Mouse (Mus musculus): ENCODE data around the gene Kcnd1. TPM values are rescaled to one million over a fixed set of nuclear protein-coding genes. Genes with fewer than 3 reads are reported as not detected.
"Not testable (repeated sequence)": the region's sequence is repeated elsewhere in the genome, so short reads cannot be mapped to it uniquely, and the experiment has no call there.

Kcnd1 gene
- 1 to 10 TPM; 8.0 to 9.5 TPM for total RNA-seq (2021)

- DNase-seq (ENCODE audit: extremely low spot score in 1 of 2, low spot score in 1 of 2) = peak; percentile 21 to 29
Observed at GRCm38 (mm10) chrX:7821865-7822779, at the start of gene Kcnd1. Gene Kcnd1 (plus strand): TSS chrX:7822289.

GRCm38 (mm10) chrX:7772766-7773165 lies 49.3 kb upstream of the Kcnd1 start:
- DNase-seq (ENCODE audit: extremely low spot score in 1 of 2, low spot score in 1 of 2) = no peak

GRCm38 (mm10) chrX:7775501-7776205 lies 46.4 kb upstream of the Kcnd1 start:
- no peak for DNase-seq (ENCODE audit: extremely low spot score in 1 of 2, low spot score in 1 of 2)

- DNase-seq (ENCODE audit: extremely low spot score in 1 of 2, low spot score in 1 of 2) = peak in 1 of 2 experiments; percentile 70
Observed at GRCm38 (mm10) chrX:7776329-7777082, 45.6 kb upstream of the Kcnd1 start.

DNA sequence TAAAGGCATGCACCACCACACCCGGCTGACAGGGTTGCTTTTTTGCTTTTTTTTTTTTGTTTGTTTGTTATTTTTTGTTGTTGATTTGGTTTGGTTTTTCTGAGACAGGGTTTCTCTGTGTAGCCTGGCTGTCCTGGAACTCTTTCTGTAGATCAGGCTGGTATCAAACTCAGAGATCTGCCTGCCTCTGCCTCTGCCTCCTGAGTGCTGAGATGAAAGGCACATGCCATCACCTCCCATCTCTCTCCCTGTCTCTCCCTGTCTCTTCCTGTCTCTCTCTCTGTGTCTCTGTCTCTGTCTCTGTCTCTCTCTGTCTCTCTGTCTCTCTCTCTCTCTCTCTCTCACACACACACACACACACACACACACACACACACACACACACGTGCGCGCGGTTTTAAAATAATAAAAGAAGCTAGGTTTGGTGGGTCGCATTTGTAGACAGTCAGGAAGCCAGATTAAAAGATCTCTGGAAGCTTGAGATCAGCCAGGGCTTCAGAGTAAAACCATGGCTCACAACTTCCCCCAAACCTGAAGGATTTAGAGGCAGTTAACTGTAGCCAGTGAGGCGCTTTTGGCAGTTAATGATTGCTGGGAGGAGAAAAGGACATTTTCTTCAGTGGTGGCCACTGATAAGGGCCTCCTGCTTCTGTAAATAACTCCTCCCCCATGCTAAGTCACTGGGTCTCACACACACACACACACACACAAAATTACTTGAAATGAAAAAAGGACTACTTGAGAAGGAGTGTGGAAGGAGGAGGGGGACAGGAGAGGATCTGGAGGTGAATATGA lies 43.4 kb upstream of the Kcnd1 start:
- DNase-seq (ENCODE audit: extremely low spot score in 1 of 2, low spot score in 1 of 2) = no peak

DNA sequence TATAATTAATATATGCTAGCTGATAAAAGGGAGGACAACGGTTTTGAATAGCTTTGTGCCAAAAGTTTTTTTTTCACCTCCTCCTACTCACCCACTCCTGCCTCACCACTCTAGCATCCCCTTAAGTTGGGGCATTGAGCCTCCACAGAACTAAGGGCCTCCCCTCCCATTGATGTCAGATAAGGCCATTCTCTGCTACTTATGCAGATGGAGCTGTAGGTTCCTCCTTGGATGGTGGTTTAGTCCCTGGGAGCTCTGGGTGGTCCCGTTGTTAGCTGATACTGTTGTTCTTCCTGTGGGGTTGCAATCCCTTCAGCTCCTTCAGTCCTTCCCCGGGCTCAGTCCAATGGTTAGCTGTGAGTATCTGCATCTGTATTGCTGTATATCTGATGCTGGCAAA lies 42.8 kb upstream of the Kcnd1 start:
- DNase-seq (ENCODE audit: extremely low spot score in 1 of 2, low spot score in 1 of 2) = no peak

DNA sequence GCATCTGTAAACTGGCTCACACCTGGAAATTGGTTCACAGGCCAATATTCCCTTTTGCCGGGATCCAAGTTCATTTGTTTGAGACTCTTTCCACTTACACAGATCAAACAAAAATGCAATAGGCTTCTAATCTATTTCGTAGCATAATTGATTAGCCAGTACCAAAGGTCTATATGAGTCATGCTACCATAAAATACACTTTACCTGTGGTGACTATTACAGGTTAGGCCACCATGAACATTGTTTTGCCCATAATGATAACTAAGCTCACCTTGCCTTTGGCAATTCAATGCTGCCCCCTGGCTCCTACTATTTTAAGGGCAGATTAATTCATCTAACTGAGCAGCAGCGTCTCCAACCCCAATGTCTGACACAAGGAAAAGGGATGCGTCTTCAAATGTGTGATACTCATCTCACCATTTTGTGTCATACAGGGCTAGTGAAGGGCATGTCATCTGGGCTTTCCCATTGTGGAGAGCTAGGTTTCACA lies 39.4 kb upstream of the Kcnd1 start:
- DNase-seq (ENCODE audit: extremely low spot score in 1 of 2, low spot score in 1 of 2) = no peak

GRCm38 (mm10) chrX:7789542-7790136 lies 32.5 kb upstream of the Kcnd1 start, which contains the start of gene Gripap1:
Gene Gripap1 (plus strand): TSS chrX:7789765.
- DNase-seq (ENCODE audit: extremely low spot score in 1 of 2, low spot score in 1 of 2) = peak; percentile 36 to 57

DNA sequence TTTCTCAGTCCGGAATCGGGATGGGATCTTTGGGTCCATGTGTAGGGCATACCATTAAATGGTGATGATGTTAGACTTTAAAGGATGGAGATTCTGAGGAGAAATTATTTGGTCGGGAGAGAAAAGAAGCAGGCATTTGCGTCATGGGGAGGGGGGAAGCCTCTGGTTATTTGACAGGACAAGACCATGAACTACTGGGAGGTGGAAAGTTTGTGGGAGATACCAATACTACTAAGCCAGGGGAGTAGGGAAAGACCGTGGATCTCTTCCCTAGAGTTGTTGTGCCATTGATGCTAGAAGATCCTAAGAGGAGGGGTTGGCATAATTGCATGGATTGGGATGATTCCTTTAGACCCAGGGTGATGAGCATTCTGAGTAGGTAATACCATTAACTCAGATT lies 31.8 kb upstream of the Kcnd1 start:
- DNase-seq (ENCODE audit: extremely low spot score in 1 of 2, low spot score in 1 of 2) = no peak

DNA sequence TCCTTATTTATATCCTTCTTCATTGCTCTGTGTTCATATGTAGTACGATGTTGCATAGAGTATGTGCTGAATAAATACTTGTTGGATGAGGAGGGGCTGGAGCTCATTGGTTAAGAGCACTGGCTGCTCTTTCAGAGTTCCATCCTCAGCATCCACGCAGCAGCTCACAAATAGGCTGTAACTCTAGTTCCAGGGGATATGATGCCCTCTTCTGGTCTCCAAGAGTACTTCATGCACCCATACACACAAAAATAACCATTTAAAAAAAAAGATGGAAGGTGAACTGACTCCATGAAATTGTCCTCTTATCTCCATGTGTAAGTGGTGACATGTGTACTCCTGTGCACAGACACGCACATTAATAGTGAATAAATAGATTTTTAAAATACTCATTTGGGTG lies 28.7 kb upstream of the Kcnd1 start:
- DNase-seq (ENCODE audit: extremely low spot score in 1 of 2, low spot score in 1 of 2) = no peak

DNA sequence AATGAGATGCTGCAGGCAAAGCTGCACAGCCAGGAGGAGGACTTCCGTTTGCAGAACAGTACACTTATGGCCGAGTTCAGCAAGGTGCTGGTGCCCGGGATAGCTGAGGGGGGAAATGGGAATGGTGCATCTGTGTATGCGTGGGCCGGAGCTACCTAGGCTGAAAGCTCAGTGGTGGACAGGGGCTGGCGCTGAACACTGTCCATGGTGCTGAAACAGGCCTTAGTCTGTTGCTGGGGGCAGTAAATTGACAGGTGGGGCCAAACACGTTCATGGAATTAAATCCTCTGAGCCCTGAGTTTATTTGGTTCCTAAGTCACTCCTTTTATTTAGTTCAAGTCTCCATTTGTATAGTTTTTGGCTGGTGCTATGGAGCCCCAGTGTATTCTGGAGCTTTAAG lies 27.1 kb upstream of the Kcnd1 start:
- DNase-seq (ENCODE audit: extremely low spot score in 1 of 2, low spot score in 1 of 2) = no peak

DNA sequence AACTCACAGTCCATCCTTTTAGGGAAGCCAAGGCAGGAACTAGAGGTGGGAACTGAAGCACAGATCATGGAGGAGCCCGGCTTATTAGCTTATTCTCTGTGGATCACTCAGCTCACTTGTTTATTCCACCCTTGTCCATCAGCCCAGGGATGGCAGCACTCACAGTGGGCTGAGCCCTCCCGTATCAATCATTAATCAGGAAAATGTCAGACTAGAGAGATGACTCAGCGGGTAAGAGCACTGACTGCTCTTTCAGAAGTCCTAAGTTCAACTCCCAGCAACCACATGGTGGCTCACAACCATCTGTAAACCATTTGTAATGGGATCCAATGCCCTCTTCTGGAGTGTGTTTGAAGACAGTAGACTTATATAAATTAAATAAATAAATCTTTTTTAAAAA lies 24.8 kb upstream of the Kcnd1 start:
- no peak for DNase-seq (ENCODE audit: extremely low spot score in 1 of 2, low spot score in 1 of 2)

DNA sequence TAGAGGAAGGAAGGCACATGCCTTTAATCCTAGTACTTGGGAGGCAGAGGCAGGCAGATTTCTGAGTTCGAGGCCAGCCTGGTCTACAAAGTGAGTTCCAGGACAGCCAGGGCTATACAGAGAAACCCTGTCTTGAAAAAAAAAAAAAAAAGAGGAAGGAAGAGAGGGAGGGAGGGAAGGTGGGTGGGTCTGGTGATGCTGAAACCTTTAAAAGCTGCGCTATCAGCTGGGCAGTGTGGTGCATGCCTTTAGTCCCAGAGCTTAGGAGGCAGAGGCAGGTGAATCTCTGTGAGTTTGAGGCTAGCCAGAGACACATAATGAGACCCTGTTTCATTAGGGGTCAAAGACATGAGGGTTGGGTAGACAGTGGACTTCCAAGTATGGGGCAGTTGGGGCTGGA lies 19.9 kb upstream of the Kcnd1 start:
- not testable (repeated sequence) for DNase-seq (ENCODE audit: extremely low spot score in 1 of 2, low spot score in 1 of 2)

DNA sequence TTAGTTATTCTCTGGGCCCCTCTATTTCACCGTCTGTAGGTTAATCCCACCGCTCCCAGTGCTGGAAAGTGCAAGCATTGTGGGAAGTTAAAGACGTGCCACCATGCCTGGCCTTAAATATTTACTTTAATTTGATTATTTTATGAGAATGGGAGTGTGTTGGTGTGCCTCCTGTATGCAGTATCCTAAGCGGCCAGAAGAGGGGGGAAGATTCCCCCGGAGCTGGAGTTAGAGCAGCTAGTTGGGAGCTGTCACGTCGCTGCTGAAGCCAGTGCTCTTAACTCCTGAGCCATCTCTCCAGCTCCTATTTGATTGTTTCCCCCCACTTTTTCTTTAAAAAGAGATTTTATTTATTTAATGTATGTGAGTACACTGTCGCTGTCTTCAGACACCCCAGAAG lies 7.1 kb upstream of the Kcnd1 start:
- DNase-seq (ENCODE audit: extremely low spot score in 1 of 2, low spot score in 1 of 2) = not testable (repeated sequence)

DNA sequence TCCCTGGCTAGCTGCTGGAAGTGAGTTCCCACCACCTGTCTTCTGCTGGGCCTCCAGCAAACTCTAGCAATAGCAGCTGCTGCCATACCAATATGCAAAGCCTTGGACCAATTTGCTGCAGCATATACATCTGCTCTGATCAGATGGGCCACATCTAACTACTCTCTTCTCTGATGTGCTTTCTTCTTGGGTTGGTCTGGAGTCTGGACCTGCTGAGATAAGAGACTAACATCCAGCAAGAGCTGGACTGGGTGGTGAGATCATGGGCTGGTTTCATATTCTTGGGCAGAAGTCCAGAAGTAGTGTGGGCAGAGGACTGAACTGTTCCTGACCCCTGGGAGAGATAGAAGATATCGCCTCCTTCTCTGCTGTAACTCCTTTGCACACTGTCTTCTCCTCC lies 15.1 kb downstream of the Kcnd1 start:
- DNase-seq (ENCODE audit: extremely low spot score in 1 of 2, low spot score in 1 of 2) = no peak

DNA sequence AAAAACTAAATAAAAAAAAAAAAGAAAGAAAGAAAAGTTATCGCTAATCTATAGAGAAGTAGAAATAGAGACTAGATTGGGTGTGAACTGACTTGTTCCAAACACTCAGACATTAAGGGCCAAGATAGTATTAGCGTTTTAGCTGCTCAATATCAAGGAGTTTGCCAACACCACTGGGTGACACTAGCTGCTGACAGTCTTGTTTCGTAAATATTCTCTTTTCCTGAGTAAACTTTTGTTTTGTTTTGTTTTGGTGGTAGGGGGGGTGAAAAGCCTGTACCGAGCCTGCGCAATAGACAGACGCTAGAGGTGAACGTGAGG lies 18.7 kb downstream of the Kcnd1 start:
- DNase-seq (ENCODE audit: extremely low spot score in 1 of 2, low spot score in 1 of 2) = no peak

GRCm38 (mm10) chrX:7841163-7842162 lies 19.4 kb downstream of the Kcnd1 start, which contains the start of gene Otud5:
Gene Otud5 (plus strand): TSS chrX:7841364.
- peak; percentile 73 to 74 for DNase-seq (ENCODE audit: extremely low spot score in 1 of 2, low spot score in 1 of 2)

- DNase-seq (ENCODE audit: extremely low spot score in 1 of 2, low spot score in 1 of 2) = no peak
Observed at GRCm38 (mm10) chrX:7842318-7842717, 20.2 kb downstream of the Kcnd1 start.
